In genomic region chr15:85336301-85336991, GRCm38 (mm10) we compare ENCODE assay signal across 8 mouse cellular contexts. TPM values are rescaled to one million over a fixed set of nuclear protein-coding genes. Genes with fewer than 3 reads are reported as not detected.
A peak's percentile ranks its signal among the peaks of the same experiment; 100 is the strongest.
DNase-seq lines count a peak whose midpoint lies in the region.

No protein-coding gene starts in this region.

- H3K4me1 ChIP-seq in megakaryocyte, embryonic 14.5 days: peaks cover 55% of the 10 kb centered on the region

- peaks cover 15% of the 10 kb centered on the region for H3K36me3 ChIP-seq in megakaryocyte, embryonic 14.5 days (replicated peaks; ENCODE audit: low read length)

- H3K9me3 ChIP-seq in megakaryocyte, embryonic 14.5 days: no peaks in the 10 kb centered on the region

- H3K4me3 ChIP-seq in megakaryocyte, embryonic 14.5 days (replicated peaks): peak overlapping the region; percentile 98

- no peaks in the 10 kb centered on the region for H3K27me3 ChIP-seq in megakaryocyte, embryonic 14.5 days (replicated peaks)

- DNase-seq in adipocyte (ENCODE audit: low spot score): peak; percentile 82
- DNase-seq in embryo, embryonic 10 days (ENCODE audit: low spot score): peak; percentile 91
- DNase-seq in gastrocnemius, postnatal 10 days: peak; percentile 75
- peak; percentile 82 for DNase-seq in induced T-regulatory cell, adult 2 months (ENCODE audit: low read depth)
- peak; percentile 55 to 75 for DNase-seq in left cerebral cortex, adult 9 months (ENCODE audit: low spot score in 2 of 2)
- peak; percentile 67 to 75 for DNase-seq in right cerebral cortex, adult 2 months (ENCODE audit: low spot score in 2 of 2)
- DNase-seq in urinary bladder, postnatal 10 days (ENCODE audit: low spot score): peak; percentile 46

RNA-seq across cellular contexts. Expression of gene Atxn10, which starts 0.4 kb away (rescaled TPM):
- total RNA-seq in gastrocnemius, postnatal 10 days (2021): 10 to 100 TPM; 69.7 to 78.9 TPM
- 85.4 and 97.0 TPM in 2 replicates for polyA plus RNA-seq in megakaryocyte, embryonic 14.5 days (2012; ENCODE audit: insufficient read depth, low replicate concordance)

Comparison
In these comparisons a context has a peak if more than half of its experiments do, and no peak if none do; other contexts are left out.
1. Peak in every context shown above with its lines: DNase-seq and H3K4me3 ChIP-seq.